Mouse (Mus musculus): Measurements from ENCODE around the gene Rptor. TPM values are rescaled to one million over a fixed set of nuclear protein-coding genes. Genes with fewer than 3 reads are reported as not detected.

Gene Rptor
- polyA plus RNA-seq, 1 experiment from 2014 or later = 3.1 TPM

GRCm38 (mm10) chr11:119572316-119573010, 30.2 kb upstream of the Rptor start:
- Histone ChIP-seq H3K4me3 (ENCODE audit: low read depth, low read length) (no peak overlapping the region), H3K27ac (ENCODE audit: low read depth) (no peak overlapping the region), H3K9ac (replicated peaks) (no peak overlapping the region), H3K9me3 (ENCODE audit: low read length) (no peaks in the 10 kb centered on the region), H3K36me3 (replicated peaks; ENCODE audit: insufficient read depth, low read length) (no peaks in the 10 kb centered on the region), H3K4me2 (ENCODE audit: low read depth, low read length) (no peak overlapping the region), H3K27me3 (ENCODE audit: insufficient read depth, low read length) (no peaks in the 10 kb centered on the region), H3K4me1 (ENCODE audit: insufficient read depth) (no peaks in the 10 kb centered on the region)
- WGBS (ENCODE audit: insufficient replicate concordance) = 71% methylated on average over 15 of the region's 15 CpGs
- TF ChIP-seq CTCF (IDR thresholded peaks at IDR 0.05; ENCODE audit: low read depth) (no peak), EP300 (IDR thresholded peaks at IDR 0.05; ENCODE audit: low read depth) (no peak)
- ATAC-seq (no peak), DNase-seq (no peak)

- Histone ChIP-seq H3K4me3 (ENCODE audit: low read depth, low read length) (no peak overlapping the region), H3K4me2 (ENCODE audit: low read depth, low read length) (no peak overlapping the region), H3K9me3 (ENCODE audit: low read length) (no peaks in the 10 kb centered on the region), H3K36me3 (replicated peaks; ENCODE audit: insufficient read depth, low read length) (no peaks in the 10 kb centered on the region), H3K4me1 (ENCODE audit: insufficient read depth) (no peaks in the 10 kb centered on the region), H3K27ac (ENCODE audit: low read depth) (no peak overlapping the region), H3K9ac (replicated peaks) (no peak overlapping the region), H3K27me3 (ENCODE audit: insufficient read depth, low read length) (no peaks in the 10 kb centered on the region)
- TF ChIP-seq CTCF (IDR thresholded peaks at IDR 0.05; ENCODE audit: low read depth) (no peak), EP300 (IDR thresholded peaks at IDR 0.05; ENCODE audit: low read depth) (no peak)
- WGBS (ENCODE audit: insufficient replicate concordance) = 38% methylated on average over 4 of the region's 4 CpGs
- DNase-seq = no peak
- no peak for ATAC-seq
Measured at GRCm38 (mm10) chr11:119576855-119577254, 25.9 kb upstream of the Rptor start.

- H3K27ac ChIP-seq (ENCODE audit: low read depth) = no peak overlapping the region
- no peak for ATAC-seq
- H3K27me3 ChIP-seq (ENCODE audit: insufficient read depth, low read length) = no peaks in the 10 kb centered on the region
- H3K4me3 ChIP-seq (ENCODE audit: low read depth, low read length) = no peak overlapping the region
- 77% methylated on average over 2 of the region's 2 CpGs for WGBS (ENCODE audit: insufficient replicate concordance)
- H3K9me3 ChIP-seq (ENCODE audit: low read length) = no peaks in the 10 kb centered on the region
- DNase-seq = no peak
- H3K9ac ChIP-seq (replicated peaks) = no peak overlapping the region
- no peaks in the 10 kb centered on the region for H3K4me1 ChIP-seq (ENCODE audit: insufficient read depth)
- H3K36me3 ChIP-seq (replicated peaks; ENCODE audit: insufficient read depth, low read length) = no peaks in the 10 kb centered on the region
- TF ChIP-seq CTCF (IDR thresholded peaks at IDR 0.05; ENCODE audit: low read depth) (no peak), EP300 (IDR thresholded peaks at IDR 0.05; ENCODE audit: low read depth) (no peak)
- no peak overlapping the region for H3K4me2 ChIP-seq (ENCODE audit: low read depth, low read length)
Measured at GRCm38 (mm10) chr11:119577721-119578120, 25.0 kb upstream of the Rptor start.

GRCm38 (mm10) chr11:119586511-119586910, 16.2 kb upstream of the Rptor start:
- DNase-seq (no peak), ATAC-seq (no peak)
- H3K36me3 ChIP-seq (replicated peaks; ENCODE audit: insufficient read depth, low read length) = no peaks in the 10 kb centered on the region
- no peak overlapping the region for H3K4me2 ChIP-seq (ENCODE audit: low read depth, low read length)
- WGBS (ENCODE audit: insufficient replicate concordance) = 74% methylated on average over 4 of the region's 4 CpGs
- no peak overlapping the region for H3K9ac ChIP-seq (replicated peaks)
- no peaks in the 10 kb centered on the region for H3K4me1 ChIP-seq (ENCODE audit: insufficient read depth)
- no peak overlapping the region for H3K27ac ChIP-seq (ENCODE audit: low read depth)
- no peak overlapping the region for H3K4me3 ChIP-seq (ENCODE audit: low read depth, low read length)
- no peak for TF ChIP-seq CTCF (IDR thresholded peaks at IDR 0.05; ENCODE audit: low read depth)
- TF ChIP-seq EP300 (IDR thresholded peaks at IDR 0.05; ENCODE audit: low read depth) = no peak
- H3K9me3 ChIP-seq (ENCODE audit: low read length) = no peaks in the 10 kb centered on the region
- 0 out of 2 replicates have a peak, but pooled peaks cover 4% of the 10 kb centered on the region for H3K27me3 ChIP-seq (ENCODE audit: insufficient read depth, low read length)

- Histone ChIP-seq H3K9ac (replicated peaks) (no peak overlapping the region), H3K36me3 (replicated peaks; ENCODE audit: insufficient read depth, low read length) (no peaks in the 10 kb centered on the region), H3K27ac (ENCODE audit: low read depth) (no peak overlapping the region), H3K27me3 (ENCODE audit: insufficient read depth, low read length) (0 out of 2 replicates have a peak, but pooled peaks cover 4% of the 10 kb centered on the region), H3K4me1 (ENCODE audit: insufficient read depth) (no peaks in the 10 kb centered on the region), H3K4me3 (ENCODE audit: low read depth, low read length) (no peak overlapping the region), H3K9me3 (ENCODE audit: low read length) (no peaks in the 10 kb centered on the region), H3K4me2 (ENCODE audit: low read depth, low read length) (no peak overlapping the region)
- TF ChIP-seq CTCF (IDR thresholded peaks at IDR 0.05; ENCODE audit: low read depth) = no peak
- TF ChIP-seq EP300 (IDR thresholded peaks at IDR 0.05; ENCODE audit: low read depth) = no peak
- DNase-seq (no peak), ATAC-seq (no peak)
- WGBS (ENCODE audit: insufficient replicate concordance) = 55% methylated on average over 5 of the region's 5 CpGs
Measured at GRCm38 (mm10) chr11:119587112-119587511, 15.6 kb upstream of the Rptor start.

- 33% methylated on average over 7 of the region's 7 CpGs for WGBS (ENCODE audit: insufficient replicate concordance)
- no peak overlapping the region for H3K9ac ChIP-seq (replicated peaks)
- TF ChIP-seq CTCF (IDR thresholded peaks at IDR 0.05; ENCODE audit: low read depth) (no peak), EP300 (IDR thresholded peaks at IDR 0.05; ENCODE audit: low read depth) (no peak)
- DNase-seq = no peak
- no peak overlapping the region for H3K27ac ChIP-seq (ENCODE audit: low read depth)
- H3K27me3 ChIP-seq (ENCODE audit: insufficient read depth, low read length) = 0 out of 2 replicates have a peak, but pooled peaks cover 8% of the 10 kb centered on the region
- no peaks in the 10 kb centered on the region for H3K4me1 ChIP-seq (ENCODE audit: insufficient read depth)
- H3K4me2 ChIP-seq (ENCODE audit: low read depth, low read length) = no peak overlapping the region
- no peaks in the 10 kb centered on the region for H3K9me3 ChIP-seq (ENCODE audit: low read length)
- ATAC-seq = no peak
- no peak overlapping the region for H3K4me3 ChIP-seq (ENCODE audit: low read depth, low read length)
- H3K36me3 ChIP-seq (replicated peaks; ENCODE audit: insufficient read depth, low read length) = no peaks in the 10 kb centered on the region
Measured at GRCm38 (mm10) chr11:119589242-119589641, 13.5 kb upstream of the Rptor start.

Data from liver, postnatal 0 days (tissue).